Mouse (Mus musculus) lung, postnatal 0 days (tissue): ENCODE results near the gene Snf8.

Experiments
- CTCF ChIP-seq: IDR thresholded peaks from 2 replicates; pipeline ENCODE4 v1.5.1; 2016; ENCODE audit warnings: antibody characterized with exemption, mild to moderate bottlenecking
- EP300 ChIP-seq: IDR thresholded peaks from 2 replicates; pipeline ENCODE4 v1.6.1; 2016; ENCODE audit warnings: antibody characterized with exemption, mild to moderate bottlenecking, control low read depth

DNA sequence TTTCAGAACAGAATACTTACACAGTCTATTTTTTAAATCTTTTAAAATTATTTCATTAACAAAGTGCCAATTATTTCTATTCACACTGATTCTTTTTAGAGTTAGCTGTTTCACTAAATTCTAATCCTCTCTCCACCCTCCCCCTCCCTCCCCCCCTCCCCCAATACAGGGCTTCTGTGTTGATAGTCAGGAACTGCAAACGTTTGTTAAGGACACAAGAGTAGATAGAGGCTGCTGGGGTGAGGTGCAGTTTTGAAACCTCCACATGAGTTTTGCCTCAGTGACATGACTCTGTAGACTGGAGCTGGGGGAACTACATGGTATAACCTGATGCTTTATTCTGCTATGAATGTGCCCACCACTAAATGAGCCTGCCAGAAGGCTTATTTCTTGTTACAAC, 25.9 kb upstream of the Snf8 start:
- TF ChIP-seq EP300 (no peak), CTCF (no peak)
